Mouse (Mus musculus): ENCODE measurements around the gene Akr1b10. TPM values are rescaled to one million over a fixed set of nuclear protein-coding genes. Genes with fewer than 3 reads are reported as not detected.
"Not testable (repeated sequence)": the region's sequence is repeated elsewhere in the genome, so short reads cannot be mapped to it uniquely, and the experiment has no call there.

Gene Akr1b10
- polyA plus RNA-seq, 1 experiment from 2014 or later = 12.1 TPM

DNA sequence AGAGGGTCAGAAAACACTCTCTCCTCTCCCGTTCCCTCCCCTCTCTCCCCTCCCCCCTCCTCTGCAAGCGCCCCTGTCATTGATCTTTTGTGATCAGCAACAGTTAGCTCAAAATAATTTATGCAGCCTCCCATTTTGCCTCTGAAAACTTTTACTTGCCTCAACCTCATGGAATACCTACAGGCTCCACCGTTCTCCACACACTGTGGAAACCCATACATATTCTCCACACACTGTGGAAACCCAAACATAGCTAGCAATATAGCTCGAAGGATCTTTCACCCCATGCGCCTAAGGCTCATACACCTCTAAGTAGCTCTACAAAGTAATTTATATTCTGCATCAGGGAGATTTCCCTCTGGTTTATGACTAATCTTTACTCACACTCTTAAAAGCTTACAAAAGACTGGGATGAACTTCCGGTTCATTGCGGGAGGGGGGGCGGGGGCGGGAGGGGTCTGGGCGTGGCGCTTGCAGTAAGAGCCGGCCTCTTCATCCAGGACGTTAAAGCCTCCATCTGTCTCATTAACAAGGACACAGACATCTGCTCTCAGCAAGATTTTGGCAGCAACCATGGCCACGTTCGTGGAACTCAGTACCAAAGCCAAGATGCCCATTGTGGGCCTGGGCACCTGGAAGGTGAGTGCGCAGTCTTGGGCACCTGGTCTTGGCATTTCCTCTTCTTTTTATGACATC, 30.2 kb upstream of the Akr1b10 start, which contains the start of gene Akr1b8:
Akr1b8 (plus strand) TSS at position 462 of the 696 bp plus-strand sequence.
- Histone ChIP-seq H3K9ac (0 out of 2 replicates have a peak within 1 kb of the TSS, but pooled peaks have one; percentile 36), H3K4me2 (peak within 1 kb of the TSS; percentile 49)
- 15% methylated on average over 16 of the region's 16 CpGs for WGBS

DNA sequence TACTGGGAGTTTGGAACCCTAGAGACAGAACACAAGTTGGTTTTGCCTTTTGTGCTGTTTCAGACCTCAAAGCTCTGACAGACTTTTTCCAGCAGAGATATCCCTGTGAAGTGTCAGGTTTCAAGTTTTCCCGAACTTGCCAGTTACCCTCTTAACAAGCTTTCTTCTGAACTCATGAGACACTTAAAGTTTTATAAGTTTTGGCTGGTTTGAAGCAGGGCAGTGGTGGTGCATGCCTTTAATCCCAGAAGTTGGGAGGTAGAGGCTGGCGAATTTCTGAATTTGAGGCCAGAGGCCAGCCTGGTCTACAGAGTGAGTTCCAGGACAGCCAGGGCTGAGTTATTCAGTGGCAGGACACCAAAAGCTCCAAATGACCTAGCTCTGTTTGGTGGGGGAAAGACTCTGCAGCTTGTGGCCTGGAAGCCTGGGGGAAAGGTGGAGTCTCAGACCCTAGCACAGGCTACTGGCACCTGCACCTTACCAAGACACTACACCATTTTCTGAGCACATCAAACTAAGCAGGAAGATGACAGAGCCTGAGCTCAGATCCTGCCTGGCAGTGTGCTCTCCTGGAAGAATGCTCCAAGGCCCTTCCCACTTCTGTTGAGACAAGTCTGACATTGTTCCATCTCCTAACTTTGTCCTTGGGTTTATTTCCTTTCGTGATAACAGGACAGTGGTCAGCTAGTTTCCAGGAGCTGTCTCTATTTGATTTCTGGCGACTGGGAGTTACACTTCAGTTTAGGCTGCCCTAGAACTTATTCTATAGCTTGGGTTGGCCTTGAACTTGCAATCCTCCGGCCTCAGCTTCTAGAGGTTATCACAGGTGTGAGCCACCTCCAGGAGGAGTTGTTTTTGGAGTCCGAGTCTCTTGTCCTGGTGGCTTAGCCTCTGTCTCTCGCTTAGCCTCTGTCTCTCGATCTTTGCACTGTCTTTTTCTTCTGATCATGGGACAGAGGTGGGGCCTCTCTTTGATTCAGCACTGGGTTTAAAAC, 29.4 kb upstream of the Akr1b10 start:
- Histone ChIP-seq H3K9me3 (no peaks in the 10 kb centered on the region), H3K9ac (no peak overlapping the region), H3K27me3 (no peaks in the 10 kb centered on the region), H3K4me2 (peak overlapping the region; percentile 49; the same call in 1 of the 2 replicates), H3K27ac (no peak overlapping the region), H3K4me1 (replicated peaks) (0 out of 2 replicates have a peak, but pooled peaks cover 4% of the 10 kb centered on the region), H3K4me3 (no peak overlapping the region), H3K36me3 (no peaks in the 10 kb centered on the region)
- WGBS = 81% methylated on average over 8 of the region's 8 CpGs
- ATAC-seq (ENCODE audit: low FRiP score) = no peak

More for the DNA sequence above, 30.2 kb upstream of the Akr1b10 start, which contains the start of gene Akr1b8:
- Histone ChIP-seq H3K4me1 (replicated peaks) (0 out of 2 replicates have a peak, but pooled peaks cover 4% of the 10 kb centered on the region), H3K4me3 (peak within 1 kb of the TSS; percentile 27), H3K9me3 (no peaks in the 10 kb centered on the region), H3K36me3 (no peaks in the 10 kb centered on the region), H3K27me3 (no peaks in the 10 kb centered on the region), H3K27ac (no peak within 1 kb of the TSS)
- ATAC-seq (ENCODE audit: low FRiP score) = 0 out of 2 replicates have a peak, but pooled peaks have one; percentile 28

GRCm38 (mm10) chr6:34355349-34355747, 28.7 kb upstream of the Akr1b10 start:
- Histone ChIP-seq H3K4me2 (no peak overlapping the region), H3K4me3 (no peak overlapping the region), H3K27me3 (no peaks in the 10 kb centered on the region), H3K27ac (no peak overlapping the region), H3K9me3 (no peaks in the 10 kb centered on the region), H3K4me1 (replicated peaks) (0 out of 2 replicates have a peak, but pooled peaks cover 4% of the 10 kb centered on the region), H3K9ac (no peak overlapping the region), H3K36me3 (no peaks in the 10 kb centered on the region)
- WGBS = 82% methylated on average over 6 of the region's 6 CpGs
- ATAC-seq (ENCODE audit: low FRiP score) = no peak

DNA sequence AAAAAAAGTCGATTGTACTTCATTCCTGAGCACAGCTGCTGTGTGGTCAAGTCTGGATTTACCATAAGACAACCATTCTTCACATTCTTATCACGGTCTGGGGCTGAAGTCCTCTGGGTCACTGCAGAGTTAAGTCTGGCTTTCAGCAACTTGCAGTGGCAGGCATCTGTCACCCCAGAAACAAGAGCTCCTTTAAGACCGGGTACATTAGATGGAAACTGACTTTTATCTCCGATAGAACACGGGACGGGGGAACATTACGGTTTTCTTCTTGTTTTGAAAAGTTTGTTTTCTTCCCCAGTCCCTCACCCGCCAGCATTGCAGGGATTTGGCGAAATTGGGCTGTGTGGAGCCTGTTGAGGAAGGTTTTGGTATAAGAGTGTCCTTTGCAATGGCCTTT, 28.2 kb upstream of the Akr1b10 start:
- Histone ChIP-seq H3K4me2 (no peak overlapping the region), H3K27me3 (no peaks in the 10 kb centered on the region), H3K9ac (no peak overlapping the region), H3K36me3 (no peaks in the 10 kb centered on the region), H3K4me3 (no peak overlapping the region), H3K27ac (no peak overlapping the region), H3K9me3 (no peaks in the 10 kb centered on the region), H3K4me1 (replicated peaks) (0 out of 2 replicates have a peak, but pooled peaks cover 4% of the 10 kb centered on the region)
- no peak for ATAC-seq (ENCODE audit: low FRiP score)
- WGBS = 87% methylated on average over 9 of the region's 9 CpGs

GRCm38 (mm10) chr6:34364217-34365136, 19.5 kb upstream of the Akr1b10 start:
- Histone ChIP-seq H3K9me3 (no peaks in the 10 kb centered on the region), H3K27me3 (no peaks in the 10 kb centered on the region), H3K4me1 (replicated peaks) (peaks cover 10% of the 10 kb centered on the region; the same call in 1 of the 2 replicates), H3K9ac (no peak overlapping the region), H3K4me3 (no peak overlapping the region), H3K27ac (no peak overlapping the region), H3K36me3 (no peaks in the 10 kb centered on the region), H3K4me2 (no peak overlapping the region)
- no peak for ATAC-seq (ENCODE audit: low FRiP score)
- 89% methylated on average over 12 of the region's 12 CpGs for WGBS

- H3K27ac ChIP-seq = no peak overlapping the region
- no peaks in the 10 kb centered on the region for H3K36me3 ChIP-seq
- no peak overlapping the region for H3K9ac ChIP-seq
- peaks cover 10% of the 10 kb centered on the region; the same call in 1 of the 2 replicates for H3K4me1 ChIP-seq (replicated peaks)
- no peak for ATAC-seq (ENCODE audit: low FRiP score)
- no peaks in the 10 kb centered on the region for H3K9me3 ChIP-seq
- no peak overlapping the region for H3K4me3 ChIP-seq
- no peak overlapping the region for H3K4me2 ChIP-seq
- 84% methylated on average over 9 of the region's 9 CpGs for WGBS
- H3K27me3 ChIP-seq = no peaks in the 10 kb centered on the region
Measured at GRCm38 (mm10) chr6:34367998-34368397, 16.0 kb upstream of the Akr1b10 start.

DNA sequence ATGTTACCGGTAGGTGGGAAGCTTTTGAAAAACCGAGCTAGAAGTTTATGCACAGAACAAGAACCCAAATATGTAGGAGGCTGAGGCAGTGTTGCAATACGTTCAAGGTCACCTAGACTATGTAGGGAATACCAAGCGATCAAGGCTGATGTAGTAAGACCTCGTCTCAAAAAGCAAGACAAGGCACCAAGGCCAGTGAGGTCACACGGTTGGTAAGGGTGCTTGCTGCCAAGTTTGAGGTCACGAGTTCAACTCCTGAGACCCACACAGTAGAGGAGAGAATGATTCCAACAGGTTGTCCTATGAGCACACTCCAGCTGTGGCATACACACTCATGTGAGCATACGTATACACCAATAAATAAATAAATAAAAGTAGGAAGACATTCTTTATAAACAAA, 13.9 kb upstream of the Akr1b10 start:
- Histone ChIP-seq H3K4me3 (no peak overlapping the region), H3K4me2 (no peak overlapping the region), H3K27me3 (no peaks in the 10 kb centered on the region), H3K27ac (no peak overlapping the region), H3K36me3 (no peaks in the 10 kb centered on the region), H3K4me1 (replicated peaks) (peaks cover 10% of the 10 kb centered on the region; the same call in 1 of the 2 replicates), H3K9me3 (no peaks in the 10 kb centered on the region), H3K9ac (no peak overlapping the region)
- whole genome bisulfite sequencing = 70% methylated on average over 8 of the region's 8 CpGs
- no peak for ATAC-seq (ENCODE audit: low FRiP score)

DNA sequence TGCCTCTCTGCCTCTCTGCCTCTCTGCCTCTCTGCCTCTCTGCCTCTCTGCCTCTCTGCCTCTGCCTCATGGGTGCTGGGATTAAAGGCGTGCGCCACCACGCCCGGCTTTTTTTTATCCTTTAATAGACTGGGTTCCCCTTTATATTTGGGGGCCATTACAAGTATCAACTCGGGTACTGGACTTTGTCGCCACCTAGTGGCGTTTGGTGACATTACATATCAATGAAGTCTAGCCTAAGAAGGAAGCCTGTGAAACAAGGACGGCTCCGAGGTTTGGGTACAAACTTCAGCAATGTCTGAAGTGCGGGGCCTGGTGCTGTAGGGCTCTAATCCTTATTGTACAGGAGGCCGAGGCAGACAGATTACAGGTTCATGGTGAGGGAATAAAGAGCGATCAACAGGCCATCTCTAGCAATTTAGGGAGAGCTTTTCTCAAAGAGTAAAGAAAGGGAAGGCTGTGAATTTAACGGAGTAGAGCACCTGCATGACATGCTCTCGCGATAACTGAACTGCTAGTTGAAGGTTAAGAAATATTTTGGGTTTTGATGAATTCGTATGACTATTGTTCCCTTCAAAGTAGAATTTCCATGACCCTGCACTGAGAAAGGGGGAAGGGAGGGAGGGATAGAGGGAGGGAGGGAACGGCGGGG, 12.2 kb upstream of the Akr1b10 start:
- Histone ChIP-seq H3K4me1 (replicated peaks) (peaks cover 10% of the 10 kb centered on the region; the same call in 1 of the 2 replicates), H3K36me3 (no peaks in the 10 kb centered on the region), H3K9me3 (no peaks in the 10 kb centered on the region), H3K27me3 (no peaks in the 10 kb centered on the region), H3K4me2 (peak overlapping the region; percentile 26; the same call in 1 of the 2 replicates), H3K27ac (no peak overlapping the region), H3K4me3 (no peak overlapping the region), H3K9ac (no peak overlapping the region)
- no peak for ATAC-seq (ENCODE audit: low FRiP score)
- 28% methylated on average over 18 of the region's 18 CpGs for WGBS

- Histone ChIP-seq H3K9ac (no peak overlapping the region), H3K9me3 (no peaks in the 10 kb centered on the region), H3K4me1 (replicated peaks) (peaks cover 5% of the 10 kb centered on the region; the same call in 1 of the 2 replicates), H3K4me2 (no peak overlapping the region), H3K27me3 (no peaks in the 10 kb centered on the region), H3K36me3 (no peaks in the 10 kb centered on the region), H3K27ac (no peak overlapping the region), H3K4me3 (no peak overlapping the region)
- ATAC-seq (ENCODE audit: low FRiP score) = no peak
- 76% methylated on average over 7 of the region's 7 CpGs for WGBS
Measured at GRCm38 (mm10) chr6:34373841-34374240, 10.2 kb upstream of the Akr1b10 start.

DNA sequence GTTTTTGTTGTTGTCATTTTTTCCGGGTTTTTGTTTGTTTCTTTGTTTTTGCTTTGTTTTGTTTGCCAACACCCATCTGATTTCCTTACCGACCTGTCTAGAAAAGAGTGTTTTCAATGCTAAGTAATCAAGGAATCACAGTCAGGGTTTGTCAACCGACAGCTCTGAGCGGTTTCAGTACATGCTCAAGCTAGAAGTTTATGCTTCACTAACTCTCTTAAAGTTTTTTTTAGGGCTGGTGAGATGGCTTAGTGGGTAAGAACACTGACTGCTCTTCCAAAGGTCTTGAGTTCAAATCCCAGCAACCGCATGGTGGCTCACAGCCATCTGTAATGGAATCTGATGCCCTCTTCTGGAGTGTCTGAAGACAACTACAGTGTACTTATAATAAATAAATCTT, 8.1 kb upstream of the Akr1b10 start:
- ATAC-seq (ENCODE audit: low FRiP score); H3K36me3 ChIP-seq; H3K9ac ChIP-seq; H3K27ac ChIP-seq; H3K4me3 ChIP-seq; H3K4me2 ChIP-seq; H3K27me3 ChIP-seq; H3K9me3 ChIP-seq; H3K4me1 ChIP-seq (replicated peaks): not testable (repeated sequence)
- 80% methylated on average over 5 of the region's 5 CpGs for WGBS

DNA sequence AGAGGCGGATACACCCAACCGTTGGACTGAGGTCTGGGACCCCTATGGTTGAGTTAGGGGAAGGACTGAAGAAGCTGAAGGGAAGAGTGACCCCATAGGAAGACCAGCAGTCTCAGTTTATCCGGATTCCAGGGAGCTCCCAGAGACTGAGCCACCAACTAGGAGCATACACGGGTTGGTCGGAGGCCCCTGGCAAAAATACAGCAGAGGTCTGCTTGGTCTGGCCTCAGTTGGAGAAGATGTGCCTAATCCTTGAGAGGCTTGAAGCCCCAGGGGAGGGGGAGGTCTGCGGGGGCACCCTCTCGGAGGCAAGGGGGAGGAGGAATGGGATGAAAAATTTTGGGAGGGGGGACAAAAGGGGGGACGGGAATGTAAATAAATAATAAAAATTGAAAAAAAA, 617 bp upstream of the Akr1b10 start:
- no peaks in the 10 kb centered on the region for H3K36me3 ChIP-seq
- ATAC-seq (ENCODE audit: low FRiP score) = no peak
- peaks cover 13% of the 10 kb centered on the region for H3K4me1 ChIP-seq (replicated peaks)
- no peak overlapping the region for H3K4me3 ChIP-seq
- peaks cover 7% of the 10 kb centered on the region; the same call in 1 of the 2 replicates for H3K27me3 ChIP-seq
- 47% methylated on average over 8 of the region's 8 CpGs for WGBS
- peak overlapping the region; percentile 65; the same call in 1 of the 2 replicates for H3K4me2 ChIP-seq
- no peak overlapping the region for H3K9ac ChIP-seq
- H3K27ac ChIP-seq = no peak overlapping the region
- no peaks in the 10 kb centered on the region for H3K9me3 ChIP-seq

Measured in hindbrain, embryonic 13.5 days (tissue).